Mouse (Mus musculus) CH12.LX (cell line): Measurements from ENCODE around the gene Edil3. TPM values are rescaled to one million over a fixed set of nuclear protein-coding genes. Genes with fewer than 3 reads are reported as not detected.

Experiments used
- DNase-seq: peaks from one replicate; pipeline ENCODE4 v3.0.0-alpha.2; 2013; ENCODE audit errors: extremely low read depth
- H3K27ac ChIP-seq: 2 replicates; pipeline ENCODE4 v1.5.1; 2012; ENCODE audit warnings: low read depth, mild to moderate bottlenecking, control low read depth, moderate library complexity; ENCODE audit not compliant: insufficient read depth
- H3K27me3 ChIP-seq: replicated peaks from 2 replicates; pipeline ENCODE3; 2012; ENCODE audit warnings: inconsistent platforms
- H3K36me3 ChIP-seq, 2 experiments: replicated peaks in 1 of 2; 2 replicates each; pipeline versions ENCODE3 to v1.6.1; 2012; ENCODE audit warnings: inconsistent platforms in 1 of 2, low read length in 1 of 2, mild to moderate bottlenecking in 1 of 2, mixed read lengths in 1 of 2, moderate library complexity in 1 of 2; ENCODE audit not compliant: control insufficient read depth in 1 of 2, insufficient read depth in 1 of 2
- H3K4me1 ChIP-seq, 2 experiments: 2 replicates each; pipeline ENCODE4 v1.6.1; 2012; ENCODE audit warnings: inconsistent platforms in 1 of 2, moderate library complexity in 1 of 2; ENCODE audit not compliant: insufficient read depth in 2 of 2, control insufficient read depth in 1 of 2
- H3K4me2 ChIP-seq: 2 replicates; pipeline ENCODE4 v1.6.1; 2012; ENCODE audit warnings: low read depth, mild to moderate bottlenecking, control low read depth; ENCODE audit not compliant: poor library complexity, insufficient read depth, severe bottlenecking
- H3K4me3 ChIP-seq, 3 experiments: fragments of 150-350 bp in 1 of 3; sonication (generic) in 1 of 3; replicated peaks in 1 of 3; 2 replicates each; pipeline versions ENCODE3 to v1.5.1; 2011 to 2012; ENCODE audit warnings: low read depth in 2 of 3, low read length in 2 of 3, mild to moderate bottlenecking in 2 of 3, moderate library complexity in 2 of 3, control low read depth in 1 of 3, improper control_type of control experiment in 1 of 3, inconsistent platforms in 1 of 3, mixed read lengths in 1 of 3; ENCODE audit not compliant: poor library complexity in 1 of 3
- H3K79me2 ChIP-seq: replicated peaks from 2 replicates; pipeline ENCODE4 v1.6.1; 2012; ENCODE audit warnings: mild to moderate bottlenecking, moderate library complexity; ENCODE audit not compliant: control insufficient read depth, poor library complexity, insufficient read depth, severe bottlenecking; ENCODE audit errors: extremely low read depth
- H3K9ac ChIP-seq: 2 replicates; pipeline ENCODE4 v1.6.1; 2012; ENCODE audit warnings: low read depth, mild to moderate bottlenecking, control low read depth, moderate library complexity; ENCODE audit not compliant: insufficient read depth
- H3K9me3 ChIP-seq: replicated peaks from 2 replicates; pipeline ENCODE3; 2012; ENCODE audit warnings: low read length, inconsistent platforms, mixed read lengths
- BHLHE40 ChIP-seq: IDR thresholded peaks from 2 replicates; pipeline ENCODE4 v1.6.1; 2011; ENCODE audit warnings: mild to moderate bottlenecking, low read depth, low read length, improper control_type of control experiment
- CHD1 ChIP-seq: IDR thresholded peaks from 2 replicates; pipeline ENCODE4 v1.6.1; 2012; ENCODE audit warnings: low read depth, low read length, improper control_type of control experiment, inconsistent platforms
- CHD2 ChIP-seq: IDR thresholded peaks from 2 replicates; pipeline ENCODE4 v1.6.1; 2011; ENCODE audit warnings: low read length, improper control_type of control experiment
- CTCF ChIP-seq, 2 experiments: IDR thresholded peaks in 1 of 2; conservative IDR thresholded peaks in 1 of 2; 2 replicates each; pipeline ENCODE4 v1.5.1; 2011 to 2012; ENCODE audit warnings: low read depth in 2 of 2, low read length in 2 of 2, improper control_type of control experiment in 1 of 2, inconsistent platforms in 1 of 2, mild to moderate bottlenecking in 1 of 2, moderate library complexity in 1 of 2
- ELF1 ChIP-seq: IDR thresholded peaks from 2 replicates; pipeline ENCODE4 v1.6.1; 2014; ENCODE audit warnings: low read depth, mild to moderate bottlenecking, inconsistent platforms, low read length, improper control_type of control experiment
- HCFC1 ChIP-seq: IDR thresholded peaks from 2 replicates; pipeline ENCODE4 v1.6.1; 2012; ENCODE audit warnings: low read depth, mild to moderate bottlenecking, inconsistent platforms, low read length, improper control_type of control experiment
- IRF4 ChIP-seq: IDR thresholded peaks from 2 replicates; pipeline ENCODE4 v1.6.1; 2014; ENCODE audit warnings: low read depth, mild to moderate bottlenecking, inconsistent platforms, low read length, improper control_type of control experiment
- JUN ChIP-seq: IDR thresholded peaks from 2 replicates; pipeline ENCODE4 v1.6.1; 2011; ENCODE audit warnings: low read depth, mild to moderate bottlenecking, low read length, improper control_type of control experiment, moderate library complexity; ENCODE audit not compliant: insufficient read depth
- JUND ChIP-seq: conservative IDR thresholded peaks from 2 replicates; pipeline ENCODE4 v1.6.1; 2011; ENCODE audit warnings: low read depth, low read length, improper control_type of control experiment
- KAT2A ChIP-seq: IDR thresholded peaks from 2 replicates; pipeline ENCODE4 v1.6.1; 2012; ENCODE audit warnings: low read length, improper control_type of control experiment, inconsistent platforms; ENCODE audit not compliant: insufficient replicate concordance
- MAFK ChIP-seq: IDR thresholded peaks from 2 replicates; pipeline ENCODE4 v1.6.1; 2011; ENCODE audit warnings: low read length, improper control_type of control experiment; ENCODE audit not compliant: insufficient replicate concordance
- MAX ChIP-seq: IDR thresholded peaks from 2 replicates; pipeline ENCODE4 v1.6.1; 2011; ENCODE audit warnings: low read length, improper control_type of control experiment
- MAZ ChIP-seq: IDR thresholded peaks from 2 replicates; pipeline ENCODE4 v1.6.1; 2012; ENCODE audit warnings: low read depth, mild to moderate bottlenecking, inconsistent platforms, low read length, improper control_type of control experiment, moderate library complexity
- MEF2A ChIP-seq: IDR thresholded peaks from 2 replicates; pipeline ENCODE4 v1.6.1; 2014; ENCODE audit warnings: low read depth, mild to moderate bottlenecking, inconsistent platforms, low read length, improper control_type of control experiment, borderline replicate concordance
- MXI1 ChIP-seq: IDR thresholded peaks from 2 replicates; pipeline ENCODE4 v1.6.1; 2011; ENCODE audit warnings: mild to moderate bottlenecking, low read depth, low read length, improper control_type of control experiment
- MYC ChIP-seq: IDR thresholded peaks from 2 replicates; pipeline ENCODE4 v1.6.1; 2011; ENCODE audit warnings: low read depth, mild to moderate bottlenecking, improper control_type of control experiment, low read length
- NELFE ChIP-seq: IDR thresholded peaks from 2 replicates; pipeline ENCODE4 v1.6.1; 2011; ENCODE audit warnings: low read depth, low read length, improper control_type of control experiment
- NRF1 ChIP-seq: IDR thresholded peaks from 2 replicates; pipeline ENCODE4 v1.6.1; 2014; ENCODE audit warnings: low read depth, mild to moderate bottlenecking, inconsistent platforms, low read length, improper control_type of control experiment, moderate library complexity
- PAX5 ChIP-seq: IDR thresholded peaks from 2 replicates; pipeline ENCODE4 v1.6.1; 2012; ENCODE audit warnings: low read length, inconsistent platforms, mixed read lengths
- SIN3A ChIP-seq: IDR thresholded peaks from 2 replicates; pipeline ENCODE4 v1.6.1; 2012; ENCODE audit warnings: low read length, improper control_type of control experiment, inconsistent platforms
- SMC3 ChIP-seq: IDR thresholded peaks from 2 replicates; pipeline ENCODE4 v1.6.1; 2011; ENCODE audit warnings: low read depth, low read length, improper control_type of control experiment
- UBTF ChIP-seq: IDR thresholded peaks from 2 replicates; pipeline ENCODE4 v1.6.1; 2012; ENCODE audit warnings: low read depth, mild to moderate bottlenecking, inconsistent platforms, low read length, improper control_type of control experiment, moderate library complexity
- ZC3H11A ChIP-seq: IDR thresholded peaks from 2 replicates; pipeline ENCODE4 v1.6.1; 2012; ENCODE audit warnings: low read depth, mild to moderate bottlenecking, inconsistent platforms, low read length, improper control_type of control experiment
- ZKSCAN1 ChIP-seq: IDR thresholded peaks from 2 replicates; pipeline ENCODE4 v1.6.1; 2012; ENCODE audit warnings: low read depth, inconsistent platforms, low read length, improper control_type of control experiment, borderline replicate concordance
- ZMIZ1 ChIP-seq: IDR thresholded peaks from 2 replicates; pipeline ENCODE4 v1.6.1; 2012; ENCODE audit warnings: low read depth, mild to moderate bottlenecking, inconsistent platforms, low read length, improper control_type of control experiment
- ZNF384 ChIP-seq: IDR thresholded peaks from 2 replicates; pipeline ENCODE4 v1.6.1; 2012; ENCODE audit warnings: low read depth, low read length, improper control_type of control experiment, inconsistent platforms
- dilution Hi-C: fragments of 300-500 bp; cut with MboI; formaldehyde crosslinking; loops from 2 replicates; pipeline ENCODE4 v1.14.3; 2020; ENCODE audit warnings: low sequenced_read_pairs; ENCODE audit not compliant: extremely low pct_unique_long_range_greater_than_20kb, extremely low pct_ligation_motif_present
- in situ Hi-C: fragments of 300-500 bp; cut with MboI; formaldehyde crosslinking; loops from 3 replicates; pipeline ENCODE4 v1.14.3; 2019; ENCODE audit warnings: low sequenced_read_pairs, low pct_ligation_motif_present, low pct_unique_long_range_greater_than_20kb, mixed read lengths
- polyA plus RNA-seq: library from polyadenylated mRNA; unstranded; fragments of >175 nt; gene quantifications from 2 replicates; pipeline ENCODE4 v1.2.1, GENCODE M21; 2012; ENCODE audit warnings: low read depth; ENCODE audit not compliant: insufficient read length
- total RNA-seq, 2 experiments: library from RNA; depleted of rRNA; stranded (reverse); fragments of 300-350 nt in 1 of 2; fragments of >200 nt in 1 of 2; gene quantifications; 2 replicates each; pipeline ENCODE4 v1.2.3; 2012 to 2014

The Edil3 gene
- total and polyA plus RNA-seq, 3 experiments, result not detected

GRCm38 (mm10) chr13:89117551-89117950 is 296.3 kb downstream of the Edil3 start:
- no peaks in the 10 kb centered on the region for H3K36me3 ChIP-seq
- no peak for TF ChIP-seq SMC3
- no peak for TF ChIP-seq BHLHE40
- TF ChIP-seq CTCF (conservative IDR thresholded peaks at IDR 0.05 in 1 of 2, IDR thresholded peaks at IDR 0.05 in 1 of 2; ENCODE audit: low read depth in 2 of 2, low read length in 2 of 2), result no peak
- no peak for TF ChIP-seq KAT2A
- no peak for TF ChIP-seq ZC3H11A
- no peak for TF ChIP-seq HCFC1
- TF ChIP-seq MYC, result no peak
- no peak for TF ChIP-seq MAZ
- no peak for TF ChIP-seq ELF1
- TF ChIP-seq MAFK, result no peak
- TF ChIP-seq JUN, result no peak
- no peak for TF ChIP-seq MXI1
- no peak for TF ChIP-seq CHD2
- no peak for TF ChIP-seq ZMIZ1
- TF ChIP-seq NRF1, result no peak
- no peak for TF ChIP-seq SIN3A
- no peak for TF ChIP-seq JUND
- TF ChIP-seq PAX5, result no peak
- TF ChIP-seq MAX, result no peak
- TF ChIP-seq MEF2A, result no peak
- H3K27me3 ChIP-seq, result no peaks in the 10 kb centered on the region
- H3K4me2 ChIP-seq, result no peak overlapping the region
- no peak for DNase-seq
- H3K4me3 ChIP-seq, result no peak overlapping the region
- no peak overlapping the region for H3K27ac ChIP-seq
- dilution Hi-C loops (no loop called here), in situ Hi-C loops (no loop called here)
- no peaks in the 10 kb centered on the region for H3K4me1 ChIP-seq
- no peaks in the 10 kb centered on the region for H3K79me2 ChIP-seq
- H3K9ac ChIP-seq, result no peak overlapping the region
- no peaks in the 10 kb centered on the region for H3K9me3 ChIP-seq

GRCm38 (mm10) chr13:89119809-89120208 is 298.5 kb downstream of the Edil3 start:
- H3K9me3 ChIP-seq, result no peaks in the 10 kb centered on the region
- dilution Hi-C loops, result no loop called here

More at GRCm38 (mm10) chr13:89119809-89120208, 298.5 kb downstream of the Edil3 start:
- no peak overlapping the region for H3K27ac ChIP-seq
- TF ChIP-seq ZMIZ1 (no peak), CHD1 (no peak), NELFE (no peak), ZKSCAN1 (no peak), IRF4 (no peak), CTCF (conservative IDR thresholded peaks at IDR 0.05 in 1 of 2, IDR thresholded peaks at IDR 0.05 in 1 of 2; ENCODE audit: low read depth in 2 of 2, low read length in 2 of 2) (no peak), UBTF (no peak), ZNF384 (no peak), HCFC1 (no peak)
- TF ChIP-seq, all 38 proteins: peak for 0
- Histone ChIP-seq H3K4me2 (no peak overlapping the region), H3K4me3 (no peak overlapping the region), H3K4me1 (no peaks in the 10 kb centered on the region), H3K79me2 (no peaks in the 10 kb centered on the region), H3K36me3 (no peaks in the 10 kb centered on the region), H3K27me3 (no peaks in the 10 kb centered on the region), H3K9ac (no peak overlapping the region)
- no peak for DNase-seq
- in situ Hi-C loops, result no loop called here
